Mouse (Mus musculus): ENCODE data around the gene Dnah3. TPM values are rescaled to one million over a fixed set of nuclear protein-coding genes. Genes with fewer than 3 reads are reported as not detected.
A peak's percentile ranks its signal among the peaks of the same experiment; 100 is the strongest.

Gene Dnah3
- total RNA-seq, 2 experiments from 2014 or later: 0.16 to 0.20 TPM

DNA sequence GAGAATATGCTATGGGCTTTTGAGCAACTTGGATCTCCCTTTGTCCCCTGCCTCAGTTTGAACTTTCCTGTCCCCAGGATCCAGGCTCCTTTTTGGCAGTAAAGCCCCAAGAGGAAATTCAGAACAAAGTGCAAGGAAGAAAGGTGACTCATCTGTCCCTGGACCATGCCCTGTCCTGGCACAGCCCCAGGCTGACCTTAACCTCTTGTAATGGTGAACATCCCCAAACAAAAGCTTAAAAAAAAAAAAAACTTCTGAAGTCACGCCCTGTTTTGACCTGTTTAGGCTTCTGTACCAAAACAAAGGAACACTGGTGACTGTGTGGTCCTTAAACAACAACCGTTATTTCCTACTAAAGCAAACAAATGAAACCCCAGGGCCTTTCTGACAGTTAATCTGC is 153.5 kb downstream of the Dnah3 start:
- peak; percentile 81 to 82 for DNase-seq

DNA sequence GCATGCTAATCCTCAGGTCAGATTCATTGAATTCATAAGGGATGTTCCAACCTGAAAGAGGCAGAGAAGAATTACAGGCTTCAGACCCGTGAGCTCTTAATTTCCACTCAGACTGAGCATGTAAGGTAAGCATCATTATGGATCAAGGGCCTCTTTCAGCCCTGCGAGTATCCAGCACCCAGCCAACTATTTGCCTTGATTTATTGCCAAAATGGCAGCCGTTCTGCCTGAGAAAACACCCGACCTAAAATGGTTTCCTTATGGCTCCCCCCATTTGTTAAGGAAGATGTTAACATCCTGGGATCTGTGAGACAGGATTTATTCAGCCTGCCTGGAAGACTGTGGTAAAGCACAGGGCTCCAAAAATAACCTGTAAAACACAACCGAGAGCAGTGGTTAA is 158.0 kb downstream of the Dnah3 start:
- DNase-seq: no peak

- no peak for DNase-seq
Measured at GRCm38 (mm10) chr7:119936321-119936720, 158.8 kb downstream of the Dnah3 start.

- DNase-seq: peak in 1 of 2 experiments; percentile 11
Measured at GRCm38 (mm10) chr7:119928783-119929440, 166.2 kb downstream of the Dnah3 start.

GRCm38 (mm10) chr7:119921054-119921453 is 174.0 kb downstream of the Dnah3 start:
- no peak for DNase-seq

DNA sequence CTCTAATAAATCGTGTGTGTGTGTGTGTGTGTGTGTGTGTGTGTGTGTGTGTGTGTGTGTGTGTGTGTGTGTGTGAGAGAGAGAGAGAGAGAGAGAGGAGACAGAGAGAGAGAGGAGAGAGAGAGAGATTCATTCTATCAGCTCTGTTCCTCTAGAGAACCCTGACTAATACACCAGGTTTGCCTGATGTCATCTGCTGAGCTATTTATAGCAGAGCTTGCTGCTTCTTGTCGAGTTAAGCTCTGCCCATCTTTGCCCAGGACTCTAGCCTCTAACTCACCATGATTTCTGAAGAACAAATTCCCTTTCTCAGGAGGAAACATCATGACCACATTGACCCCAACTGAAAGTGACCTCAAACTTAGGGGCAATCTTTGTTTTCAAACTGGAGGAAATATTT is 174.6 kb downstream of the Dnah3 start:
- DNase-seq: peak in 1 of 2 experiments; percentile 31

GRCm38 (mm10) chr7:119911727-119912126 is 183.4 kb downstream of the Dnah3 start:
- no peak for DNase-seq

DNA sequence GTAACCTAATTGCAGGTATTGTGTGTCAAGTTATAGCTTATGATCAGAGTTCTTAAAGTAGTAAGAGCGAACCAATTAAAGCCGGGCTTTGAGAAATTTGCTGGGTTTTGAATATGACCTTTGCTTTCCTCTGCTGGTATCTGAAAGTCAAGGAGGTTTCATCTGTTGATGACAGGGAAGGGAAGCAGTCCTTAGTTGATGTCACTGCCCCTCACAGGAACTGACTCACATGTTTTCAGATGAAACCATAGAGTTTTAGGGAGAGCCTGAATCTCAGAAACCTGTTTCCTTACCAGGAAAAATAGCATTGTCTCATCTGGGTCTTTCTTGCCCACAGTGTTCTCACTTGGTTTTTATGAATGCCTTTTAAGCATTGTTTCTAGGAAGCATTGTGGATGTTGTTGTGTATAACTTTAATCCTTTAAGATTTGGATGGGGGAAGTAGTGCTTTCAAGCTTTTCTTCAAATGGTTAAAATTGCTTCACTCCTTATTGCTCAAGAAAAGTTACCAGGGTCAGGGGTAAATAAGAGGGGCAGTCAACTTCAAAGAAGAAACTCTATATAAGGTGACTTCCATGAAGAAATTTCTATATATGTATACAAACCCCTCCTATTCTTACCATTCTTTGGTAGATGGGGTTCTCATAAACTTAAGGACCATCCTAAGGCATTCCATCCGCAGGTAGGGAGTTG is 188.4 kb downstream of the Dnah3 start:
- DNase-seq: no peak

DNA sequence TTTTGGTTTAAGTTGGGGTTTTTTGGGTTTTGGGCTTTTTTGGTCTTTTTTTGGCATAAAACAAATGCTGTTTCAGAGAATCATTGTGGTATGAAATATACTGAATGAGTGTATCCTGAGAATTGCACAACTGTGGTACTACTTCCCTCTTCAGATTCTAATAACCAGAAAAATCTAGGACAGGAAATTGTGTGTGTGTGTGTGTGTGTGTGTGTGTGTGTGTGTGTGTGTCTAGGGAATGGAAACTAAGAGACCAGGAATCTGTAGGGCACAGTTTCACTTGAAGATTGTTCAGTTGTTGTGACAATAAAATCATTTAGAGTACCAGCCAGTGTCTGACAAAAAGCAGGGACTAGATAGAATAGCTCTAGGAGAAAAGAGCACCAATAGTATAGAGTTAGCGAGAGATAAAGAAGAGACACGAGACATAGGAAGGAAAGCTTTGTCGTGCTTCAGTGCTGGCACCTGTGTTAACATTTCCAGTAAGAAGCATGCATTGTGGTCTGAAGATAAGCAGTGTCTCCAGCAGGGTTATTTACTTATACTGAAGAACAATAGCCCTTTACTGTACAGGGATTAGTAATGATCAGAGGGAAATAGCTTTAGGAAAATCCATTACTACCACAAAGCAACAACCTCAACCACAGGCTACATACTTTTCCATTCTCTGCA is 195.6 kb downstream of the Dnah3 start:
- DNase-seq: no peak

DNA sequence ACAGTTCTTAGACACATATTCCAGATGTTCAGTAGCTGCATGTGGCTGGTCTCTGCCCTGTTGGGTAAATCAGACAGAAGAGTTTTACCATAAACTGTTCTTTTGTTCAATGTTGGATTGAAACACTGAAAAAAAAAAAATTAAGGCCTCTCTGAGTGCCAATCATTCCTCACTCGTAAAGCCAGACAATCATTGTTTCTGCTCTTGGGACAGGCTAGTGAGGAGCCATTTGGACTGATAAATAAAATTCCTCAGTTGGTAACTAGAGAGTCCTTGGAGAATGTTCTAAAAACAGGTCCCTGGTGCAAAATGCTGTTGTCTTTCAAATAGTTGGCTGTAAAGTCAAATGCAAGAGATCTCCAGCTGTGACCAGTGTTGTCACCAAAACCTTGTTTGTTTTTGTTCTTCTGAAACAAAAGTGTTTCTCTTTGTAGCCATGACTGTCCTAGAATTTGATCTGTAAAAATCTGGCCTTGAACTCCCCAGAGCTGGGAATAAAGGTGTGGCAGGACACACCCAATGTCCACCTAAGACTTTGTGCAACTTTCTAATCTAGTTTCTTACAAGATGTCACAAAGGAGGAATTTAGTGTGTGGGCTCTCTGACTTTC is 196.7 kb downstream of the Dnah3 start:
- no peak for DNase-seq

- no peak for DNase-seq
Measured at GRCm38 (mm10) chr7:119897521-119898109, 197.5 kb downstream of the Dnah3 start.

- peak; percentile 98 to 99 for DNase-seq
Measured at GRCm38 (mm10) chr7:119895639-119896512, 199.2 kb downstream of the Dnah3 start, which contains the start of the genes Lyrm1 and Dcun1d3. TSS of gene Lyrm1 (plus strand) at chr7:119895861. TSS of gene Dcun1d3 (minus strand) at chr7:119896298.

- no peak for DNase-seq
Measured at GRCm38 (mm10) chr7:119894818-119895544, 200.1 kb downstream of the Dnah3 start.

DNA sequence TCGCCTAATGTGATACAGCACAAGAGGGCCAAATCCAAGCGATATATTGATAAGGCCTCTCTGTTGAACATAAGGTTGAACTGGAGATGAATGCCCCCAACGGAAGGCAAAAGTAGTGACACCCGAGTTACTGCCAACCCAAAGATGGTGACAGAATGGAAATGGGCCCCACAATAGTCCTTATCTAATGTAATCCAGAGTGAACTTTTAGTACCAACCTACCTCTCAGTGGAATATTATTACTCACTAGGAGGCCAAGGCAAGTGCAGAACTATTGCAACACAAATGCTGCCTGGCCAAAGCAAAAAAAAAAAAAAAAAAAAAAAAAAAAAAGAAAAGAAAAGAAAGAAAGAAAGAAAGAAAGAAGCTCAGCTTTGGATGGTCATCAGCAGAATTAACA is 202.3 kb downstream of the Dnah3 start:
- no peak for DNase-seq

GRCm38 (mm10) chr7:119892198-119892597 is 202.9 kb downstream of the Dnah3 start:
- DNase-seq: no peak

- no peak for DNase-seq
Measured at GRCm38 (mm10) chr7:119887887-119888286, 207.2 kb downstream of the Dnah3 start.

- DNase-seq: no peak
Measured at GRCm38 (mm10) chr7:119881229-119881628, 213.9 kb downstream of the Dnah3 start.

- DNase-seq: peak in 1 of 2 experiments; percentile 10
Measured at GRCm38 (mm10) chr7:119880345-119880744, 214.7 kb downstream of the Dnah3 start.

DNA sequence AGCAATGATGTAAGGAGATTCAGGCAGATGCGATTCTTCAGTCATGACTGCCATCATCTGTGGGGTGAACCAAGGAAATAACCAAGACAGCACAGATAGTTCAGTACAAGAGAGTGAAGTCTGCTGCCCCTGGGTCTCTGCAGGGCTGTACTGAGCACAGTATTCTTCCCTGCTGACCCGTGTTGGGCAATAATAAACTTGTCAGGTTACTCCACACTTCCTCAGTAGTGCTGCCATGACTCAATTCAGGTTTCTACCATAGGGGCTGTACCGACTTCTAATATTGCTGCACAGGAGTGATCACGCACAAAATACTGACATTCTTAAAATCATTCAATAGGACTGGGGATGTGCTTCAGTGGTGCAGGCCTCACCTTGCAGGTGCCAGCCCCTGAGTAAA is 215.9 kb downstream of the Dnah3 start:
- DNase-seq: no peak

GRCm38 (mm10) chr7:119875776-119876440 is 219.2 kb downstream of the Dnah3 start:
- DNase-seq: peak in 1 of 2 experiments; percentile 41
